Mouse (Mus musculus) liver, embryonic 14.5 days (tissue): ENCODE results near the gene Vars. TPM values are rescaled to one million over a fixed set of nuclear protein-coding genes. Genes with fewer than 3 reads are reported as not detected.
A peak's percentile ranks its signal among the peaks of the same experiment; 100 is the strongest.

Source experiments
- ATAC-seq: fragments of 200-750 bp; cut with Nextera tagmentation; 2 replicates; pipeline ENCODE4 v1.8.0; 2017; ENCODE audit warnings: moderate number of reproducible peaks, mild to moderate bottlenecking, moderate library complexity; ENCODE audit not compliant: insufficient read depth
- DNase-seq, 3 experiments: peaks; one replicate each; pipeline ENCODE4 v3.0.0-alpha.2; 2012 to 2013; ENCODE audit warnings: low read depth in 3 of 3, low spot score in 3 of 3
- H3K27ac ChIP-seq: fragments of 300-500 bp; sonication (generic); 2 replicates; pipeline ENCODE4 v1.5.1; 2014; ENCODE audit warnings: moderate library complexity, mild to moderate bottlenecking, control low read depth, inconsistent platforms
- H3K27me3 ChIP-seq: fragments of 300-500 bp; sonication (generic); 2 replicates; pipeline ENCODE4 v1.6.1; 2014; ENCODE audit warnings: mild to moderate bottlenecking, low read length, moderate library complexity; ENCODE audit not compliant: control insufficient read depth, insufficient read depth
- H3K36me3 ChIP-seq: fragments of 300-500 bp; sonication (generic); replicated peaks from 2 replicates; pipeline ENCODE4 v1.6.1; 2014; ENCODE audit warnings: low read depth; ENCODE audit not compliant: control insufficient read depth, insufficient read depth
- H3K4me1 ChIP-seq, 2 experiments: fragments of 200-500 bp in 1 of 2; fragments of 300-500 bp in 1 of 2; sonication (generic) in 1 of 2; replicated peaks; 2 replicates each; pipeline ENCODE4 v1.6.1; 2012 to 2014; ENCODE audit warnings: antibody characterized with exemption in 1 of 2, inconsistent platforms in 1 of 2, low read length in 1 of 2; ENCODE audit not compliant: control insufficient read depth in 2 of 2, insufficient read depth in 2 of 2
- H3K4me2 ChIP-seq: fragments of 300-500 bp; sonication (generic); 2 replicates; pipeline ENCODE4 v1.6.1; 2014; ENCODE audit warnings: low read depth, mild to moderate bottlenecking, control low read depth, moderate library complexity
- H3K4me3 ChIP-seq, 2 experiments: fragments of 200-500 bp in 1 of 2; fragments of 300-500 bp in 1 of 2; sonication (generic) in 1 of 2; 2 replicates each; pipeline ENCODE4 v1.5.1; 2012 to 2014; ENCODE audit warnings: low read depth in 2 of 2, low read length in 2 of 2, mild to moderate bottlenecking in 2 of 2, control low read depth in 1 of 2, inconsistent platforms in 1 of 2, moderate library complexity in 1 of 2; ENCODE audit not compliant: insufficient read depth in 1 of 2
- H3K9ac ChIP-seq: fragments of 300-500 bp; sonication (generic); replicated peaks from 2 replicates; pipeline ENCODE4 v1.6.1; 2014; ENCODE audit warnings: mild to moderate bottlenecking, control low read depth, moderate library complexity
- H3K9me3 ChIP-seq: fragments of 300-500 bp; sonication (generic); 2 replicates; pipeline ENCODE4 v1.6.1; 2016; ENCODE audit warnings: low read length, mixed read lengths; ENCODE audit not compliant: control insufficient read depth
- CTCF ChIP-seq: IDR thresholded peaks from 2 replicates; pipeline ENCODE4 v1.5.1; 2016; ENCODE audit warnings: antibody characterized with exemption, low read depth, control low read depth
- EP300 ChIP-seq: IDR thresholded peaks from 2 replicates; pipeline ENCODE4 v1.6.1; 2016; ENCODE audit warnings: antibody characterized with exemption, low read depth
- WGBS: fragments of 180-500 bp; shearing (Covaris S2); extraction: QIAGEN DNeasy Blood & Tissue Kit; methylation state at CpG from one replicate; pipeline ENCODE4 v1.1.7; 2014; ENCODE audit not compliant: insufficient replicate concordance; 5-methylcytosine and 5-hydroxymethylcytosine counted together
- polyA plus RNA-seq, 2 experiments: library from polyadenylated mRNA; depleted of rRNA in 1 of 2; stranded (reverse) in 1 of 2; unstranded in 1 of 2; fragments of >200 nt; fragmentation: Nextera tagmentation in 1 of 2; extraction: Ambion mirVana in 1 of 2; gene quantifications; 2 replicates each; pipeline versions ENCODE4 v1.2.1 to v1.2.3; 2012 to 2014

Gene Vars
- polyA plus RNA-seq, 2 experiments = 61.7 to 67.6 TPM

- peaks cover 57% of the 10 kb centered on the region in 2 experiments for H3K4me1 ChIP-seq
Observed at GRCm38 (mm10) chr17:35045807-35046680, 45.3 kb downstream of the Vars start.

GRCm38 (mm10) chr17:35046681-35047455 lies 46.1 kb downstream of the Vars start, which contains the start of gene Msh5:
TSS of gene Msh5 (minus strand) at chr17:35046745.
- Histone ChIP-seq H3K4me3 (peak within 1 kb of the TSS; percentile 68 to 70), H3K36me3 (no peaks in the 10 kb centered on the region), H3K9me3 (no peaks in the 10 kb centered on the region), H3K4me2 (peak within 1 kb of the TSS; percentile 98), H3K27ac (peak within 1 kb of the TSS; percentile 81), H3K4me1 (peaks cover 58 to 61% of the 10 kb centered on the region in 2 experiments), H3K9ac (peak within 1 kb of the TSS; percentile 94), H3K27me3 (no peaks in the 10 kb centered on the region)
- ATAC-seq = peak; percentile 88
- TF ChIP-seq EP300 (no peak), CTCF (0 out of 2 replicates have a peak, but pooled peaks have one; percentile 3)
- 1% methylated on average over 33 of the region's 33 CpGs for WGBS
- DNase-seq = peak; percentile 96 to 97 (median 97)

More at GRCm38 (mm10) chr17:35045807-35046680, 45.3 kb downstream of the Vars start:
- TF ChIP-seq CTCF (no peak), EP300 (no peak)
- peak overlapping the region; percentile 94 for H3K9ac ChIP-seq
- no peaks in the 10 kb centered on the region for H3K27me3 ChIP-seq
- peak overlapping the region; percentile 81 for H3K27ac ChIP-seq
- H3K36me3 ChIP-seq = no peaks in the 10 kb centered on the region
- ATAC-seq = peak; percentile 0; the same call in 1 of the 2 replicates
- no peaks in the 10 kb centered on the region for H3K9me3 ChIP-seq
- H3K4me2 ChIP-seq = peak overlapping the region; percentile 98
- 2% methylated on average over 43 of the region's 48 CpGs for WGBS
- peak overlapping the region; percentile 68 to 70 for H3K4me3 ChIP-seq
- no peak for DNase-seq

GRCm38 (mm10) chr17:35047688-35048087 lies 46.9 kb downstream of the Vars start:
- no peaks in the 10 kb centered on the region for H3K9me3 ChIP-seq
- DNase-seq (peak in 2 of 3 experiments; percentile 51 to 64), ATAC-seq (no peak)
- peak overlapping the region; percentile 98 for H3K4me2 ChIP-seq
- peak overlapping the region; percentile 81 for H3K27ac ChIP-seq
- peak overlapping the region; percentile 57 for H3K9ac ChIP-seq
- H3K27me3 ChIP-seq = no peaks in the 10 kb centered on the region
- H3K36me3 ChIP-seq = peaks cover 7% of the 10 kb centered on the region
- H3K4me3 ChIP-seq = peak overlapping the region; percentile 34 to 38; a peak in 3 of 4 replicates
- TF ChIP-seq CTCF (no peak), EP300 (peak; percentile 14; the same call in 1 of the 2 replicates)
- WGBS = 9% methylated on average over 1 of the region's 1 CpGs
- H3K4me1 ChIP-seq = peaks cover 63 to 65% of the 10 kb centered on the region in 2 experiments

- no peak for DNase-seq
- peak overlapping the region; percentile 57 for H3K9ac ChIP-seq
- H3K27me3 ChIP-seq = no peaks in the 10 kb centered on the region
- H3K4me2 ChIP-seq = peak overlapping the region; percentile 98
- peaks cover 14% of the 10 kb centered on the region for H3K36me3 ChIP-seq
- TF ChIP-seq CTCF (no peak), EP300 (no peak)
- ATAC-seq = no peak
- no peaks in the 10 kb centered on the region for H3K9me3 ChIP-seq
- WGBS = 3% methylated on average over 11 of the region's 11 CpGs
- H3K27ac ChIP-seq = peak overlapping the region; percentile 81
- peaks cover 63 to 65% of the 10 kb centered on the region in 2 experiments for H3K4me1 ChIP-seq
- peak overlapping the region; percentile 34 to 38 for H3K4me3 ChIP-seq
Observed at GRCm38 (mm10) chr17:35048149-35048931, 47.6 kb downstream of the Vars start.
